Mouse (Mus musculus) lung, adult 2 months (tissue): ENCODE results near the gene Man1c1.

Source experiments
- CTCF ChIP-seq: fragments of 200-500 bp; IDR thresholded peaks from 2 replicates; pipeline ENCODE4 v1.5.1; 2011; ENCODE audit warnings: mild to moderate bottlenecking, low read length, control low read depth; ENCODE audit not compliant: insufficient read depth
- POLR2A ChIP-seq: fragments of 200-500 bp; IDR thresholded peaks from 2 replicates; pipeline ENCODE4 v1.6.1; 2011; ENCODE audit warnings: low read depth, mild to moderate bottlenecking, control low read depth, low read length, borderline replicate concordance; ENCODE audit errors: extremely low read depth

DNA sequence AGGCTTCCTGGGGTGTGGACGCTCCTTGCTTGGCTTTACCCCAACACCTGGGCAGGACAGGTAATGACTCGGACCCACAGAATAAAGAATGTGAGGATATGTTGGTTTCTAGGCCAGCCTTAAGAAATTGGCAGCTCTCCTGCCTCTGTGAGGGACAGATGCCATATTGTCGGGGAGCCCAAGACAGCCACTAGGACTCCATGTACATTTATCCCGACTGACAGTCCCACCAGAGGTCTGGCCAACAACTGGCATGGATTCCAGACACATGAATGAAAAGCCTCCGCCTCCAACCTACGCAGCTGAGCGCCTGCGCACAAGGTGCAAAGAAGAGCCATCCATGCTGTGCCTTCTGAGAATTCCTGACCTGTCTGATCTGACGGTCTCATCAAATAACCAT is 104.0 kb downstream of the Man1c1 start:
- TF ChIP-seq CTCF: no peak
- TF ChIP-seq POLR2A: no peak
